Mouse (Mus musculus): Measurements from ENCODE around the gene Tbc1d24. TPM values are rescaled to one million over a fixed set of nuclear protein-coding genes. Genes with fewer than 3 reads are reported as not detected.
"Not testable (repeated sequence)": the region's sequence is repeated elsewhere in the genome, so short reads cannot be mapped to it uniquely, and the experiment has no call there.

The Tbc1d24 gene
- polyA plus RNA-seq, 1 experiment: 62.7 TPM

DNA sequence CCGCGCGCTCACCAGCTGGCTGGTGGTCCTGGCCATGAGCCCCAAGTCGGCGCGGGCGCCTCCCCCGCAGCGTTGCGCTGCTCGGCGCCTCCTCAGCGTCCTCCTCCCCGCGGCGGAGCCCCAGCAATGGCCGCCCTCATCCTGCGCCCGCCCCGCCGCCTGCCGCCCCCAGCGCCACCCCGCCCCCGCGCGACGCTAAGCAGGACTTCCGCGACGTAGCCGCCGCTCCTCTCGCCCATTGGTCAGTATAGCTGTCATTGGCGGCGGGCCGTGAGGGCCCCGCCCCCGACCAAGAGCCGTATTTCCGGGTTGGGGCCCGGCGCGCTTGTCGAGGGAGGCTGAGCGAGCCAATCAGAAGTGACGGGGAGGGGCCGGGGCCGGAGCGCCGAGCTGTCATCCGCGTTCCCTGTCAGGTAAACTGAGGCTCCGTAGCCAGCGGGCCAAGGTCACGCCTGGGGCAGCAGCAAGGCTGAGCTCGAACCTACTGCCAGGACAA, 63.9 kb downstream of the Tbc1d24 start:
- Histone ChIP-seq H3K4me3 (ENCODE audit: insufficient read depth, low read length) (peak overlapping the region; percentile 83), H3K27ac (ENCODE audit: insufficient read depth, low read length) (peak overlapping the region; percentile 96; the same call in 1 of the 2 replicates), H3K4me1 (ENCODE audit: control insufficient read depth, insufficient read depth, low read length) (peaks cover 15% of the 10 kb centered on the region)
- no peak for TF ChIP-seq CTCF (IDR thresholded peaks at IDR 0.05; ENCODE audit: extremely low read depth, insufficient read depth, low read length)
- TF ChIP-seq POLR2A (IDR thresholded peaks at IDR 0.05; ENCODE audit: extremely low read depth, insufficient read depth, low read length): peak; percentile 80; the same call in 1 of the 2 replicates

DNA sequence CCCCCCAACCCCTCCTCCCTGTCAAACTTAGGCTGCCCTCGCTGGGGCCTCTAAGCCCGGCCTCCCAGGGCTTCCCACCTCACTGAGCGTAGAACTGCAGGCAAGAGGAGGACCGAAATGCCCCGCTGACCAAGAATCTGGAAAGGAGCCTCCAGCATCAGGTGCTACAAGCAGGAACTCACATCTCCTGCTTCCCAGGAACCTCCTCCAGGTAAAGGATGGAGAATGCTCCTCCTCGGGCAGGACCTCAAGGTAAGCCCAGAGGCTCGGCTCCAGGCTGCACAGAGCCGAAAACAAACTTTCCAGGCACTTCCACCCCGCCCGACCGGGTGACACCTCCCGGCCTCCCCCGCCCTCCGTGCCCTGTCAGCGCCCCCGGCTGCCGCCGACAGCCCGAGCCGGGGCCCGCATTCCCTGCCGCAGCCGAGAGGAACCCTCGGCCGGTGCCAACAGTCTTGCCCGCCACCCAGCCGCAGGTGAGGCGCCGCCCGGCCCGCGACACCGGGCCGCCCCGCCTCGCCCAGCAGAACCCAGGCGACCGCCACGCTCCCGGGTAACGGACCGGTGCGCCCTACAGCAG, 64.4 kb downstream of the Tbc1d24 start:
- H3K4me1 ChIP-seq (ENCODE audit: control insufficient read depth, insufficient read depth, low read length): peaks cover 15% of the 10 kb centered on the region
- no peak for TF ChIP-seq CTCF (IDR thresholded peaks at IDR 0.05; ENCODE audit: extremely low read depth, insufficient read depth, low read length)
- TF ChIP-seq POLR2A (IDR thresholded peaks at IDR 0.05; ENCODE audit: extremely low read depth, insufficient read depth, low read length): no peak
- peak overlapping the region; percentile 96; the same call in 1 of the 2 replicates for H3K27ac ChIP-seq (ENCODE audit: insufficient read depth, low read length)
- H3K4me3 ChIP-seq (ENCODE audit: insufficient read depth, low read length): peak overlapping the region; percentile 83

DNA sequence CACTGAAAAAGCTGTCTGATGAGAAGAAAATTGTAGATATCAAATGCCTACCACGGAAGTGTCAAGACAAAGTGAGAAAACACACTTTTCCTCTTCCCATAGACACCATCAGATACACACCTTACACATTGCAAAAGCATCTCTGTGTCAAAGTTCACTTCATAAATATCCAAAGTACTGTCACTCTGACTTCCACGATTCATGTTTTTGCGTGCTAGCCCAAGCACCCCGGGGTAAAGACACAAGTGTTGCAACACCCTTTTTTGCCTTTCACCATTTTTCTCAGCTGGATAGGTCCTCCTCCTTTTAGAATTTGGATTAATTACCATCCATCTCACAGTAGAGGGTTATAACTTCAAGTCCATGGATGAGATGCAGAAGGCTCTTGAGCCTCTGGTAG, 65.4 kb downstream of the Tbc1d24 start:
- Histone ChIP-seq H3K27ac (ENCODE audit: insufficient read depth, low read length) (no peak overlapping the region), H3K4me1 (ENCODE audit: control insufficient read depth, insufficient read depth, low read length) (peaks cover 15% of the 10 kb centered on the region), H3K4me3 (ENCODE audit: insufficient read depth, low read length) (no peak overlapping the region; the same call in 1 of the 2 replicates)
- no peak for TF ChIP-seq POLR2A (IDR thresholded peaks at IDR 0.05; ENCODE audit: extremely low read depth, insufficient read depth, low read length)
- no peak for TF ChIP-seq CTCF (IDR thresholded peaks at IDR 0.05; ENCODE audit: extremely low read depth, insufficient read depth, low read length)

DNA sequence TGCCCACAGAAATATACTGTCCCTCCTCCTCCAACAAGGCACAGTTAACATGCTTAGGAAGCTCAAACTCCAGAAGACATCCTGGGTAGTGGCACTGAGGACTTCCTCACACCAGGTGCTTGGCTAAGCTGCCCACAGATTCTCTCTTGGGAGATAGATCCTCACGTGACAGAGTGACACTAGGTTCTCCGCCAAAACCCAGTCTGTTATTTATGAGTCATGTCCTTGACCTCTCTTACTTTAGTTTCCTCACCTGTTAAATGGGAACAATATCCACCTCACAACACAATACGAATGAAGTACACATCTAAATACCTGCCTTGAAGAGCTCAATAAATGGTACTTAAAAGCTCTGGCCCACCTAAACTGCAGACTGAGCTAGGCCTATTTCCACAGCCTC, 66.1 kb downstream of the Tbc1d24 start:
- TF ChIP-seq POLR2A (IDR thresholded peaks at IDR 0.05; ENCODE audit: extremely low read depth, insufficient read depth, low read length): no peak
- TF ChIP-seq CTCF (IDR thresholded peaks at IDR 0.05; ENCODE audit: extremely low read depth, insufficient read depth, low read length): no peak
- Histone ChIP-seq H3K27ac (ENCODE audit: insufficient read depth, low read length) (no peak overlapping the region), H3K4me3 (ENCODE audit: insufficient read depth, low read length) (no peak overlapping the region), H3K4me1 (ENCODE audit: control insufficient read depth, insufficient read depth, low read length) (peaks cover 15% of the 10 kb centered on the region)

DNA sequence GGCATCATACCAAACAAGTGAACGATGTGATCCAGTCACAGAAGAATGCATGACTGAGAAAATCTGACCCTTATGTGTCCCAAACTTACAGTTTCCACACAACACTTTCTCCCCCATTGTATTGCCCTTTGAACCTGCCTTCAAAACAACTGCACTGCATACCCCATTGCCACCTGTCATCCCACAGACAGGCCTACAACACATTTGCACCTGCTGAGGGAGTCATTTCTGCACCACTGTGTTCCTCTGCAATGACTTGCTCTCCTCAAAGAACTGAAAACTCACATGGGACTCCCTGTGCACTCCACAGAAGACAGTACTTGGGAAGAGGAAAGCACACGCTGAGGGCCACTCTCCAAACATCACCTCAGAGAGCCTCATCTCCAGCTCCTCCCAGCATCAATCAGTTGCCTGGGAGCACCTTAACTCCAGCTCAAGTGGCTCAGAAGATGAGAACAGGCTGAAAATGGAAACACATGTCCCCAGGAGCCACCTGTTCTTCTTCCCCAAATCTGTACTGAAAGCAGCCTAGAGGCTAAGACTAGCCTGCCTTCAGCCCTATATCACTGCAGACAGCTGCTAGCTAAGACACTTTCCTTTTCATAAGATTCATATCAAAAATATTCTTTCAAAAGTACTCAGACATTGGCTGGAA, 68.0 kb downstream of the Tbc1d24 start:
- H3K27ac ChIP-seq (ENCODE audit: insufficient read depth, low read length): no peak overlapping the region
- no peak overlapping the region for H3K4me3 ChIP-seq (ENCODE audit: insufficient read depth, low read length)
- peaks cover 12% of the 10 kb centered on the region for H3K4me1 ChIP-seq (ENCODE audit: control insufficient read depth, insufficient read depth, low read length)
- no peak for TF ChIP-seq POLR2A (IDR thresholded peaks at IDR 0.05; ENCODE audit: extremely low read depth, insufficient read depth, low read length)
- no peak for TF ChIP-seq CTCF (IDR thresholded peaks at IDR 0.05; ENCODE audit: extremely low read depth, insufficient read depth, low read length)

DNA sequence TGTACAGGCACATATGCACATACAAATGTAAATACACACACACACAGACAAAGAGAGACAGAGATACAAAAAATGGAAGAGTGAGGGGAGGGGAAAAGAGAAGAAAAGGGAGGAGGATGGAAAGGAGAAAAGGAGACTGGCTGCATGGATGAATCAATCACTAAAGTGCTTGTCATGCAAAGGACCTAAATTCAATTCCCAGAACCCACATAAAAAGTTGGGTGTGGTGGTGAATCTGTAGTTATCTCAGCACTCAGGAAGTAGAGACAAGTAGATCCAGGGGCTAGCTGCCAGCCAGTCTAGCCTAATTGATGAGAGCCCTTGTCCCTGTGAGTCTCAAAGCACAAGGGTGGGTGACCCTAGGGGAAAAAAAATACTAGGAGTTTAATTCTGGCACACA, 71.3 kb downstream of the Tbc1d24 start:
- Histone ChIP-seq H3K4me3 (ENCODE audit: insufficient read depth, low read length) (no peak overlapping the region), H3K4me1 (ENCODE audit: control insufficient read depth, insufficient read depth, low read length) (peaks cover 6% of the 10 kb centered on the region; the same call in 1 of the 2 replicates), H3K27ac (ENCODE audit: insufficient read depth, low read length) (no peak overlapping the region)
- TF ChIP-seq CTCF (IDR thresholded peaks at IDR 0.05; ENCODE audit: extremely low read depth, insufficient read depth, low read length): no peak
- TF ChIP-seq POLR2A (IDR thresholded peaks at IDR 0.05; ENCODE audit: extremely low read depth, insufficient read depth, low read length): no peak

DNA sequence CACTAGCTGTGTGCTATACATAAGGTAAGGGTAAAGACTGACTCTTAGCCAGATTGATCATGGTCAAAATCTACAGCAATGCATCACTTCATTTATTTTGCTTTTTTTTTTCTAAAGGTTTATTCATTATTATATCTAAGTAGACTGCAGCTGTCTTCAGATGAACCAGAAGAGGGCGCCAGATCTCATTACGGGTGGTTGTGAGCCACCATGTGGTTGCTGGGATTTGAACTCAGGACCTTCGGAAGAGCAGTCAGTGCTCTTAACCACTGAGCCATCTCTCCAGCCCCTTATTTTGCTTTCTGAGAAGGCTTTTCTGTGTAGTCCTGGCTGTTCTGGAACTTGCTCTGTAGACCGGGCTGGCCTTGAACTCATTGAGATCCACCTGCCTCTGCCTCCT, 72.4 kb downstream of the Tbc1d24 start:
- not testable (repeated sequence) for H3K4me3 ChIP-seq (ENCODE audit: insufficient read depth, low read length); H3K4me1 ChIP-seq (ENCODE audit: control insufficient read depth, insufficient read depth, low read length); H3K27ac ChIP-seq (ENCODE audit: insufficient read depth, low read length)

DNA sequence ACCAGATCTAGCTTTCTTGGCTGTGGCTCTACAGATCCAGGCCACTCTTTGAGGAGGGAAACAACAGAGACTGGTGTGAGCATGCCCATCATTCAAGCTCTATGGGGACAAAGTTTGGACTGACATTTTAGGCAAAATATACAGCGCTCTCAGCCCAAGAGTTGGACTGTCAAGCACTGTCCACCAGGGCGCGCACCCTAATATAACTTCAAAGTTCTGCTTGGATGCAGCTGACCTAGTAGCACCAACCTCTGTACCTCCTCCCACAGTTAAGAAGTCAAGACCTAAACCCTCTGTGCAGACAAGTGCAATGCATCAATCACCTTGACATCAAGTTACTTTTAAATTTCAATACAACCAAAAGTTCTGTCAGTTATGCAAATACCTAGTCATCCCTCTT, 73.8 kb downstream of the Tbc1d24 start:
- no peak for TF ChIP-seq CTCF (IDR thresholded peaks at IDR 0.05; ENCODE audit: extremely low read depth, insufficient read depth, low read length)
- no peak for TF ChIP-seq POLR2A (IDR thresholded peaks at IDR 0.05; ENCODE audit: extremely low read depth, insufficient read depth, low read length)
- Histone ChIP-seq H3K27ac (ENCODE audit: insufficient read depth, low read length) (no peak overlapping the region), H3K4me3 (ENCODE audit: insufficient read depth, low read length) (no peak overlapping the region), H3K4me1 (ENCODE audit: control insufficient read depth, insufficient read depth, low read length) (peaks cover 1% of the 10 kb centered on the region; the same call in 1 of the 2 replicates)

DNA sequence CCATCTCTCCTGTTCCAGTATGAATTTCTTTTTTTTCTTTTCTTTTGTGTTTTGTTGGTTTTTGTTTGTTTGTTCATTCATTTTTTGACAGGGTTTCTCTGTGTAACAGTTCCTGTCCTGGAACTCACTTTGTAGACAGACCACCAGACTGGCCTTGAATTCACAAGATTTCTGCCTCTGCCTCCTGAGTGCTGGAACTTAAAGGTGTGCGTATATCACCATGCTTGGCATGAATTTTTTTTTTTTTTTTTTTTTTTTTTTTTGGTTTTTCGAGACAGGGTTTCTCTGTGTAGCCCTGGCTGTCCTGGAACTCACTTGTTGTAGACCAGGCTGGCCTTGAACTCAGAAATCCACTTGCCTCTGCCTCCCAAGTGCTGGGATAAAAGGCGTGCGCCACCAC, 76.1 kb downstream of the Tbc1d24 start:
- not testable (repeated sequence) for H3K4me3 ChIP-seq (ENCODE audit: insufficient read depth, low read length); H3K27ac ChIP-seq (ENCODE audit: insufficient read depth, low read length); H3K4me1 ChIP-seq (ENCODE audit: control insufficient read depth, insufficient read depth, low read length)

DNA sequence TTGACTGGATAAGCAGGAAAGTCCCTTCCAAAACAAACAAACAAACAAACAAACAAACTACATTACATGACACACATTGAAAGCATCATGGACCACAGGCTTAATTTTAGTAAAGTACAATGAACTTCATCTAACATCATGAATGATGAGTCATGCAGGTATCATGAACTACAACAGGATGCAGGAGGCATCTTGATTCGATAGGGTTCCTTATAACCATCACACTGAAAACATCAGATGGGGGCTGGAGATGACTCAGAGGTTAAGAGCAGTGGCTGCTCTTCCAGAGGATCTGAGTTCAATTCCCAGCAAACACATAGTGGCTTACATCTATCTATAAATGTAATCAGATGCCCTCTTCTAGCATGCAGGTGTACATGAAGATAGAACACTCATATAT, 77.8 kb downstream of the Tbc1d24 start:
- TF ChIP-seq CTCF (IDR thresholded peaks at IDR 0.05; ENCODE audit: extremely low read depth, insufficient read depth, low read length) (no peak), POLR2A (IDR thresholded peaks at IDR 0.05; ENCODE audit: extremely low read depth, insufficient read depth, low read length) (no peak)
- Histone ChIP-seq H3K4me1 (ENCODE audit: control insufficient read depth, insufficient read depth, low read length) (peaks cover 1% of the 10 kb centered on the region; the same call in 1 of the 2 replicates), H3K4me3 (ENCODE audit: insufficient read depth, low read length) (no peak overlapping the region)

More for the DNA sequence above, 77.8 kb downstream of the Tbc1d24 start:
- no peak overlapping the region for H3K27ac ChIP-seq (ENCODE audit: insufficient read depth, low read length)

All from cortical plate, adult 2 months (tissue).